Mouse (Mus musculus) embryo, embryonic 9.5 days (tissue): ENCODE measurements around the gene Stk39.
A peak's percentile ranks its signal among the peaks of the same experiment; 100 is the strongest.

Source experiments
- DNase-seq: peaks from one replicate; pipeline ENCODE4 v3.0.0-alpha.2; 2017; ENCODE audit errors: extremely low spot score

The Stk39 gene

DNA sequence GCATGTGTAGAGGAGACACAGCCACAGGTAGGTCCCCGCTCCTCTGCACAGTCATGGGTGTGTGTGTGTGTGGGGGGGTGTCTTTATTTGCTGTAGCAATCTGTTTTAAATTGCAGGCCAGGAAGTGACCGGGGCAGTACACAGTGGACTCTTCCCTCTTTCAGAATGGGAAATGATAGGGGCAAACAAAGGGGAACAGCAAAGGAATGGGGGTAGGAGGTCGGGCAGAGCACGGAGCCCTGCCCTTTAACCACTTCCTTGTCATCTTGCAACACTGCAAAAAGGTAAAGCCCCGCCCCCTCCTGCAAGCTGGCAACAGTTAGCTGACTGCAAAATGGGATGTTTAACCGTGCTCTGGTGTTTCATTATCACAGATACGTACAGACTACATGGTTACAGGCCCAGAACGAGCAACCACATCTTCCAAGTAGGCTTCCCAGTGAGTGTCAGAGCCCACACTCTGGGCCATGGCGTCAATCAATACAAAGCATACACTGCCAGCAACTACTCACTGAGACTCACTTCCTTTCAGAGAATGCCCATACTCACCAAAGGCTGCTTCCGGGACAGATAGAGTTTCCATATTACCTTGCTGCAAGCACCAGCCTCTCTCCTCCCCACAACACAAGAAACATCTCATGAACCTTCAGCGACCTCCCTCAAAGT lies 89.5 kb downstream of the Stk39 start:
- no peak for DNase-seq

- no peak for DNase-seq
Observed at GRCm38 (mm10) chr2:68381881-68382280, 90.2 kb downstream of the Stk39 start.

DNA sequence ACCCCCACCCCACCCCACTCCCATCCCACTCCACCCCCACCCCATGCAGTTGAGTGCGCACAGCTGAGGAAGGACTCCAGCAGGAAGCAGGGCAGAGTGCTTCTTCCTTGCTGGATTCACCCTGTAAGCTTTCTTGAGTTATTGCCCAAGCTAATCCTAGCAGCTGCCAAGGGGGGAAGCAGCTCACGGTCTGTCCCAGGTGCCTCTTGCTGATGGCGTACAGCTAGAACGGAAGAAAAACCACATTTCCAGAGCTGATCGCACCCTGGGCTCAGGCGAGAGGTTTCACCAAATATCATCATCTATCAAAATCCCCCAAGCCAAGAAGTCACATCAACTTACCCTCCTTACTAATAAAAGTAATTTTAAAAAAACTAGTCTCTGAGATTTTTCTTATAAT lies 90.9 kb downstream of the Stk39 start:
- no peak for DNase-seq

- DNase-seq, result no peak
Observed at GRCm38 (mm10) chr2:68379631-68380030, 92.4 kb downstream of the Stk39 start.

GRCm38 (mm10) chr2:68378319-68378718 lies 93.7 kb downstream of the Stk39 start:
- DNase-seq, result no peak

DNA sequence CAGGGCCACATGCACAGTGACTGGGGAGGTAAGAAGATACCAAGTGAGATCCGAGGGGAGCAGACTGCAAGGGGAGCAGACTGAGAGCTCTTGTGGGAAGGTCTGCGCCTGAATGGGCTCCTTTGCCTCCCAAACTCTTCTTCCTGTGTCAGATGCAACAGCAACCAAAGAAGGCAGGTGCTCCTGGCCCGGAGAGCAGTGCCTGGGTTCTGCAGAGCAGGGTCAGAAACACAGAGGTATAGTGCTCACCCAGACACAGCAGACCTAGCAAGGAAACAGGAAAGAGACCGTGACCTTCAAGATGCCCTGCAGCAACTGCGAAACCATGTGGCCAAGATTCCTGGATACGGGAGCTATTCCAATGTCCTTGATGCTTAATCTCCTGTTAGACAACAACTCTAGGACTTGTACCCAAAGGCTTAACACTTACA lies 94.8 kb downstream of the Stk39 start:
- DNase-seq, result no peak

- DNase-seq, result no peak
Observed at GRCm38 (mm10) chr2:68376660-68377059, 95.4 kb downstream of the Stk39 start.

- no peak for DNase-seq
Observed at GRCm38 (mm10) chr2:68374202-68374601, 97.9 kb downstream of the Stk39 start.

DNA sequence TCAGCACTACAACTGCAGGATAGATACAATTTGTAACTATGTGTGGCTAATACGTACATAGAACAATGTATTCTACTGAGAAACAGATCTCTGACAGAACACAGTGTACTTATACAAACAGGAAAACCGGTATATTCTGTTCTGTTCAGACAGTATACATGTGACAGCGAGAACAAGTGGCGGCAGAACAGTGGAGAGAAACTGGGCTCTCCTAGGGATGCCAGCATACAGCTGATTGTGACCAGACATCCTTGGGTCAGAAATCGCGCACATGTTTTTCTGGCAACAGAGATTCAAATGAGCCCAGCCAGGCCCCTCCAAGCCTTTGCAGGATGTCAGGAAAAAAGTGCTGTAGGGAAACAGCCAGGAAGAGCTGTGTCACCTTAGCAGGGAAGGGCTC lies 100.2 kb downstream of the Stk39 start:
- DNase-seq, result no peak

DNA sequence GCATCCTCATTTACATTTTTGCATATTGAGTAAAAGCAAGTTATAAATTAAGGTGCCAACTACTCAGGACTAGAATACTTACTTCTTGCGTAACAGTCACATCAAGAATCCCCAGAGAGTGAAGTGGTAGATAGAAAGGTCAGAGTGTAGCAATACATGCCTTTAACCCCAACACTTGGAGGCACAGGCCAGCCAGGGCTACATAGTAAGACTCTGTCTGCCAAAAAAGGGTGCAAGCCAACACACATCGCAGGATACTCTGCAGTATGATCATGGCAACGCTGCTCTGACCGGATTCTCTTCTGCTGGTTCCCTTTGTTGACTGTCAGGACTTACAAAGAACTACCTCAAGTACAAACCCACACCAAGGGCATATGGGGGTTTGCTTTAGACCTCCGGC lies 101.7 kb downstream of the Stk39 start:
- no peak for DNase-seq

- no peak for DNase-seq
Observed at GRCm38 (mm10) chr2:68369080-68369479, 103.0 kb downstream of the Stk39 start.

GRCm38 (mm10) chr2:68367944-68368343 lies 104.1 kb downstream of the Stk39 start:
- DNase-seq, result no peak

- DNase-seq, result no peak
Observed at GRCm38 (mm10) chr2:68366897-68367193, 105.2 kb downstream of the Stk39 start.

DNA sequence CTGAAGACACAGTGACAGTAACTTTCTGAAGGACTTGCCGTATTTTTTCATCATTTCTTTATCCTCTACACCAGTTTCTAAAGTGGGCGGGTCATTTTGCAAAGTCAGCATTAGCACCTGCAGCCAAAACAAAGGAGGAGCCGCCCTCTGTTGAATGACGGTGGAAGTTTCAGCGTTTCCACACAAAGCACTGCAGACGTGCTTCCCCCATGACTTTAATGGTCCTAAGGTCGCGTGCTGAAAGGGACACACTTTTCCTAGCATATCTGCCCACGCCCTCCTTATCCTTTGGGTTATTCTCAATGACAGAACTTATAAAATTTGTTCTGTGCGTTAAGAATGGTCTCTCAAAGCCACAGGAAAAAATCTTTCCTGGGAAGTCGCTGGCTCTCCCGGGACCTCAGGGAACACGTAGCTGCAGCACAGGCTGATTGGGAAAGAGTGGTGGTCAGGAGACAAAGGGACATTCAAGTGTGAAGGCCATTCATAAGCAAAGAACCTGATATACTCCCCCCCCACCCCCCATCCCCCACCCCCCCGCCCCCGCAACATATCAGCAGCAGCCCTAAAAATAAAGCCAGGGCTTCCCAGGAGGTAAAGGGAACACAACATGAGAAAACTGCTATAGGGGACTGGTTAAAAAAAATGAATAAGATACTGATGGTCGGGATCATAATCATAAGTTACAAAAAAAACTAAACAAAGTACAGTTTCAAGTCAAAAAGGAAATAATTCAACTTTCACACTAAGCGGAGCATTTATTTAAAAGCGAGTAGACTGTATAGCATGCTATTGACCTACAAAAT lies 105.8 kb downstream of the Stk39 start:
- no peak for DNase-seq

- no peak for DNase-seq
Observed at GRCm38 (mm10) chr2:68365504-68365903, 106.6 kb downstream of the Stk39 start.

GRCm38 (mm10) chr2:68364181-68364900 lies 107.7 kb downstream of the Stk39 start:
- DNase-seq, result peak; percentile 63

DNA sequence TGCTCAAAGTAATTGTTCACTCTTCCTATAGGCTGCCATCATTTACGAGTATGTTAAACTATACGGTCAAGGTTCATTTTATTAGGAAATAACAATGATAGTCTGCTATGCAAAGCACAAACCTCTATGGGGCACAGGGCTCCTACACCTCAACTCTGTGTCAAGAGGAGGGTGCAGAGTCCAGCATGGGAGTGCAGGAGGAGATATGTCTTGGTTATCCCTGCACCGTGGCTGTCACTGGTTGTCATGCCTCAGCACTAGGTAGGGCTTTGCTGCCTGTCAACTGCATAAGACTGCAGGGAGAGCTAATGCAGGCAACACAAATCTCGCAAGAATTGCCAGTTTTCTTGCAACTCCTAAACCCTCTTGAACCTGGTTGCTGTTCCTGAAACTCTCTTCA lies 108.9 kb downstream of the Stk39 start:
- DNase-seq, result no peak

- DNase-seq, result no peak
Observed at GRCm38 (mm10) chr2:68361701-68362100, 110.4 kb downstream of the Stk39 start.

GRCm38 (mm10) chr2:68350621-68351020 lies 121.4 kb downstream of the Stk39 start:
- DNase-seq, result peak; percentile 47

GRCm38 (mm10) chr2:68349593-68350383 lies 122.3 kb downstream of the Stk39 start:
- peak; percentile 77 for DNase-seq

DNA sequence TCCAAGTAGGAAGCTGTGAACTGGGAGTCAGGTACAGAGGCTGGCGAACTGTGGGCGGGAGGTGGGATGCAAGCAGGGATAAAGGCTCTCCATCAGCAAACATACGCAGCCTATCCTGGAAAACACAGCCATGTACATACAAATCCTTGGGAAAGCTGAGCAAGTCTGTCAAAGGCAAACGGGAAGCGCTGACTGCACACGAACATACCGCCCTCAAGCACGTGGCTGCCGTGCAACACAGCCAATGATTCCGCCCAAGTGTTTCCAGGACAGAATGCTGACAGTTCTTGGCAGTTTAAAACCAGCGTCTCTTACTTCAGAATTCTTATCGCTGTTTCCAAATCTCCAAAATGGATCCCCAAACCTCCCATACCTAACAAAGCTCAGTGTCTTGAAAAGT lies 123.1 kb downstream of the Stk39 start:
- no peak for DNase-seq

GRCm38 (mm10) chr2:68346606-68347237 lies 125.3 kb downstream of the Stk39 start:
- no peak for DNase-seq
